Mouse (Mus musculus): ENCODE data around the gene Ttc33.
A peak's percentile ranks its signal among the peaks of the same experiment; 100 is the strongest.

Gene Ttc33

DNA sequence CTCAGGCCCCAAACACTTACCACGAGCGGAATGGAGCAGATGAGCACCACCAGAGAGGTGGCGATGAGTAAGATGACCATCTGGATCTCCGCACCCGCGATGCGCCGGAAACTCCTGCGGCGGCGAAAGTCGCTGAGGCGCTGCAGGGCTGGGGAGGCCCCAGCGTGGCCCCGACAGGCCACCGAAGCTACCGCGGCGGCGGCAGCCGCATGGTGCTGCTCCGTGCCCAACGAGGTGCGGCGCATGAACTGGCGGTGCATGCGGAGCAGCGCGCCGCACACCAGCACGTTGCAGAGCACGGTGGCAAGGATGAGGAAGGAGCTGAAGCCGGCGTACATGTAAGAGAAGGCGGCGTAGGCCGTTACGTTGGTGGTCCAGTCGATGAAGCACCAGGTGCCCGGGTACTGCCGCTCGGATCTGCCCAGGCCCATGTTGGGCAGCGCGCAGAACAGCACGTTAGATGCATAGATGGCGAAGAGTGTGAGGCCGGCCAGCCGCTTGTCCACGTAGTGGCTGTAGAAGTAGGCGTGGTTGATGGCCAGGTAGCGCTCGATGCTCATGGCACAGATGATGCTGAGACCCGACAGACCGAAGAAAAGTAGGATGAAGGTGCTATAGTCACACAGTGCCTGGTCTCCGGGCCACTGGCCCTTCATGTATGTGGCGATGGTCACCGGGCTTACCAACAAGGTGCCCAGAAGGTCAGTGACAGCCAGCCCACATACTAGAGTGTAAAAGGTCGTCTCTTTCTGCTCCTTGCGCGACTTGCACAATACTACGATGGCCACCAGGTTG is 57.1 kb downstream of the Ttc33 start:
- peak; percentile 54 for DNase-seq

DNA sequence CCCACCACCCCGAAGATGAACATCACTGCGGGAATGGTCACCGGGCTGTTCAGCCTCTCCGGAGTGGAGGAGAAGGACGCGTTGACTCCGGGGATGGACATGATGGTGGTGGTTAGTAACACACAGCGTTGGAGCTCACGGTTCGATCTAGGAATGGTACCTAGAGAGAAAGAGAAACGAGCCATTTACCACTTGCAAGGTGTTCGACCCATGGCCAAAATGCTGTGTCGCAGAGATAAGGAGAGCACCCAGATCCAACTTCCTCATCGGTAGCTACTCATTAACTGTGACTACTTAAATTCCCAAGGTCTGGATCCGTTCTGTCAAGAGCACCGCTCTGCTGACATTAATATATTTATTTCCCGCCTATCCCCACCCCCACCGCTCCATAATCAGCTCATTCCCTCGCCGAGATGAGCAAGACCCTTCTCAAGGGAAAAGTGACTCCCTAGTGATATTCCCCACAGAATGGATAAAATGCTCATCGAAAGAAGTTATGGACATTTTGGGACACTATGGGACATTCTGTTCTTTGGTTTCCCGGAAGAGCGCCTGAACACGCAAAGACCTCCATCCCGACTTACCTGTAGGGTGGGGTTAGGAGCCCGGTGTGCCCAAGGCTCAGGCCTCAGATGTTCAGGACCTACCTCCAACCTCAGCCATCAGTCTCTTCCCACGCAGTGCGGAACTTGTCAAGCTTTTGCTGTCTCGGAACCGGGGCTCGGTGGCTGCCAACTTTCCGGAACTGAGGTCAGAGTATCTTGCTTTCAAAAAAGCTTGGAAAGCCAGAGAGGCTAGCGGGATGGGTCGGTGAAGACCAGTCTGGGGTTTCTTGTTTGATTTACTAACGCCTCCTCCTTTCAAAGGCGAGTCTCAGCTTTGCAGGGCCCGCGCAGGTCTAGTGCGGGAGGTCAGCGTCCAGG is 58.0 kb downstream of the Ttc33 start:
- no peak for DNase-seq

DNA sequence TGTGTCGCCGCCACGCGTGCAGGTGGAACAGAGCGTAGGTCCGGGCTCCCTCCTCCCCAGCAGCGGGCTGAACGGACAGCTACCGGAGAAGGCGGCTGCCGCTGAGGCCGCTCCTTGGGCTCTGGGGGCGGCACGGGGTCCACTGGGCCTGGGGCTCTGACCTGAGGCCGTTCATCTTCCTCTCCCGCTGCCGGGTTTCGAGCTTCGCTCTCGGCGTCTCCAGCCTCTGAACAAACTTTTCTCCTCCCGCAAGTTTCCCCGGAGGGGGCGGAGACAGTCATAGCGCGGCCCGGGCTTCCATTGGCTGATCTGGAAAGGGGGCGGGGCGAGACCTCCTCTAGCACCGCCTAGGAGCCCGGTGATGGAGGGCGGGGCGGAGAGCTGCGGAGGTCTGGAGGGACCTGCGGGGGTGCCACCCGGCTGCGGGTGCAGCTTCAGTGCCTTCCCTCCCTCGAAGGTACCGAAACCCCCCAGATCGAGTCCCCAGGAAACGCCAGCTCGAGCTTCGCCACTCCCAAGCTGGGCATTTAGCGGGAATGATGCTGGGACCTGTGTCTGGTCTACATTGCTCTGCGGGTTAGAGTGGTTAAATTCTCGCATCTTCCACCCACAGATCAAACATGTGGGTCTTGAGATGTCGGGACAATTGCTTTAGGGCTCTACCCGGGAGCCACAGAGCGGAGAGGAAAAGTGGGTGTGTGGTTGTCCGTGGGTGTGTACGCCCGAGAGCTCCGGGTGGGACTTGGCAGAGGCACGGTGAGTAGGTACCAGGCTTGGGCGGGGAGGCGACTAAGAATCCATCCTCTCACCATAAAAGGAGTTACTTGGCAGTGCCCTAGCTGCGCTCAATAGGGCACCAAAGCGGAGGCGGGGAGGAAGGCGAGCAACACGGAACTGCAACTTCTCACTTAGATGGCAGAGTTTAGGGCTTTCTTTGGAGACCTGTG is 58.9 kb downstream of the Ttc33 start, which contains the start of gene Ptger4:
Gene Ptger4, minus strand, starts transcription at position 229 of the 947 bp plus-strand sequence.
- DNase-seq = peak; percentile 83

DNA sequence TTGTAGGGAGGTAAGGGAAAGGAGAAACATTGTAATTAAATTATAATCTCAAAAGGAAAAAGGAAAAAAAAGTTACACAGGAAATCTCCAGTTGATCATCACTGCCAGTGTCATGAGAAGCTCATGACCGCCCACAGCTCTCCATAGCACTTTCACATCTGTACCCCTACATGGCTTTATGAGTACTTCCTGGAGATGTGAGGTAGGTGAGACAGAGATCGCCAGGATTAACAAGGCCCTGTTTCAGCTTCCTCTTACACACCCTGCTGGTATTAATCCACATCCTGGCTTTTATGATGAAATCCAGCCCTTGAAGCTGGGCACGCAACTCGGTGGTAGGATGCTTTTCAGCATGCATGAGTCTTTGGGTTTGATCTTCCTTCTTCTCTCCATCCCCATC is 64.9 kb downstream of the Ttc33 start:
- no peak for DNase-seq

DNA sequence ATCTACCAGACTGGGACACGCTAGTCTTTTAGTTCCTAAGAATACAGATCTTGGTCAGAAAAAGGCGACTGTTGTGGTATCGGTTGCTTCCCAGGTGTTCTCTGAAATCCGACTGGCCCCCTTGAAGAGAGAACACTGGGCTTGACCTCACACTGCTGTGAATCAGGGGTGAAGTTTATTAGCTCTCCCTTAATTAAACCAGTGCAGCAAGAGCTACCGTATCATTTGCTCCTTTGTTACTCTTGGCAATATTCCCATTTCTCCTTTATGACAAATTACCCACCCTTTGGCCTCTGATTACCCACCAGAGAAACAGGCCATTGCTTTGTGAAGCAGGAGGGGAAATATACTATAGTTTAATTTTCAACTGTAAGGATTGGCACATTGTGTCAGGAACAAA is 74.9 kb downstream of the Ttc33 start:
- no peak for DNase-seq

DNA sequence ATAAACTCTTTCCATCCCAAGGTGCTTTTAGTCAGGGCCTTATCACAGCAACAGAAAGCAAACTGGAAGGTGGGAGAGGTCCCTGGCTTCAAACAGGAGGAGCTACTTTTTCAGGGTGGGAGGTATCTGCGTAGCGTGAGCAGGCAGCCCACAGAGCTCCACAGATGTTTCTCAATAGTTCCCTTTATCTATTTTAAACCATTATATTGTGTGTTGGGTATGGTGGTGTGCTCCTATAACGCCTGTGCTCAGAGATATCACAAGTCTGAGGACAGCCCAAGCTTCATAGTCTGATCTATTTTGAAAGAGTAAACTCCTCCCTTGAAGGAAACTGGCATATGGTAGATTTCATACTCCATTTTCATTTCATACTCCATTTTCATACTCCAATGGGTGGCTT is 75.7 kb downstream of the Ttc33 start:
- DNase-seq = no peak

DNA sequence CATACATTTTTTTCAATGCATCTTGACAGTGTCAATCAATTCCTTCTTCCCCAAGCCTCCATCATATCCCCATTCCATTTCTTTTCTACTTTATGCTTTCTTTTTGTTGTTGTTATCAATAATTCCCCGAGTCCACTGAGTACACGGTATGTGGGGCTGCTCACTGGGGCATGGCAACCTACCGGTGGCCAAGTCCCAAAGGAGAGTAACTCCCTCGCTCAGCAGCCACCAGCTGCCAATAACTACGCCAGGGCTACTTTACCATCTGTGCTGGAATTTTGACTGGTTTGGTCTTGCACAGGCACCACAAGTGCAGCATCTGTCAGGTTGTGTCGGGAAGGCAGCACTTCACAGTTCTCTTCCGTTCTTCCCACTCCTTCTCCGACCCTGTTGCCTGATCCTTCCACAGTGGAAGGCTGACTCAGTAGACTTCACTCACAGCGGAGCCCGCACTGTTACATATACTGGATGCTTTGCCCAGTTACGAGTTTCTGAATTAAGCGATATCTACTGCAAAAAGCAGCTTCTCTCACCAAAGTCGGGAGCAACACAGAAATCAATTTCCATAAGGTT is 76.9 kb downstream of the Ttc33 start:
- DNase-seq = no peak

DNA sequence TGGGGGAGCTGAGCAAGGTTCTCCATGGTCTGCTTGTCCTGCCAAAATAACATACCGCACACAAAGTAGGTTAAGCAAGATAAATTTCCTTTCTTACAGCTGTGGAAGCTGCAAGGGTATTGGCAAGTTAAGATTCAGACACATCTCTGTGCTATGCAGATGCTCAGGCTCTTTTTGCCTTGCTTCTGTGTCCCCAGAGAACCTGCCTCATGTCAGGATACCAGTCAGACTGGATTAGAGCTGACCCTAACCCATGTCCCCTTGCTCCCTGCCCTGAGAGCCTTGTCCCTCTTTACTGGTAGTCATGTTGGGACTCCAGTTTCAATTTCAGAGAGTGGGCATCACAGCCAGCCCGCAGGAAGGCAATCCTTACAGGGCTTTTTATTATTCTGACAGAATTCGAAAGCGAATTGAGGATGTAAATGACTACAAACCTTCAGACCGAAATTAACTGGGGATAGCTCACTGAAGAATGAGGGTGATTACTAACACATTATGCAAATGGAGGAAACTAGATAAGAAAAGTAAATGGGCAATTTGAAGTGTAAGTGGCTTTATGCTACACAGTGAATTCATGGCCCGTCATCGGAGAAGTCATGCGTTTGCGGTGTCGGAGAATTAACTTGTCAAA is 77.7 kb downstream of the Ttc33 start:
- no peak for DNase-seq

DNA sequence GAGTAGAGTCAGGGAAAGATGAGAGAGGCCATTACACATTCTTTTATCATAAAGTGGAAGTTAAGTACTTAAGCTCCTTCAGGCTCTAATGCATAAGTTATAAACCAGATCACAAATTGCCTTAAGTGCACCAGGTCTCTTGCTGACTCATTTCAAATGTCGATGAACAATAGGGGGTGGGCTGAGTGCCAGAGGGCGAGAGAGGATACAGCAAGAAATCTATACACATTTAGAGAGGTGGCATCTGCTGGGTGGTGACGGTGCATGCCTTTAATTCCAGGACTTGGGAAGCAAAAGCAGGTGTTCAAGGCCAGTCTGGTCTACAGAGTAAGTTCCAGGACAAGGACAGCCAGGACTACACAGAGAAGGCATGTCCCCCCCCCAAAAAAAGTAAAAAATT is 80.8 kb downstream of the Ttc33 start:
- DNase-seq = no peak
